Mouse (Mus musculus) E14TG2a.4 (cell line): Measurements from ENCODE around the gene Cldnd2.
A peak's percentile ranks its signal among the peaks of the same experiment; 100 is the strongest.

ENCODE experiments used
- H3K27me3 ChIP-seq: 2 replicates; pipeline ENCODE4 v1.6.1; 2014; ENCODE audit warnings: low read length, control low read depth; ENCODE audit not compliant: insufficient read depth
- H3K36me3 ChIP-seq: 2 replicates; pipeline ENCODE4 v1.6.1; 2014; ENCODE audit warnings: low read length, control low read depth; ENCODE audit not compliant: insufficient read depth
- H3K4me1 ChIP-seq: replicated peaks from 2 replicates; pipeline ENCODE4 v1.6.1; 2014; ENCODE audit warnings: low read depth, low read length, control low read depth
- H3K4me3 ChIP-seq: replicated peaks from 2 replicates; pipeline ENCODE4 v1.5.1; 2014; ENCODE audit warnings: mild to moderate bottlenecking, low read length
- H3K9me3 ChIP-seq: 2 replicates; pipeline ENCODE4 v1.6.1; 2014; ENCODE audit warnings: low read length, control low read depth
- CTCF ChIP-seq: conservative IDR thresholded peaks from 2 replicates; pipeline ENCODE4 v1.5.1; 2014; ENCODE audit warnings: low read length
- NANOG ChIP-seq: IDR thresholded peaks from 2 replicates; pipeline ENCODE4 v1.6.1; 2014; ENCODE audit warnings: borderline replicate concordance, low read length, mixed read lengths
- POU5F1 ChIP-seq: IDR thresholded peaks from 2 replicates; pipeline ENCODE4 v1.6.1; 2014; ENCODE audit warnings: low read length, borderline replicate concordance

Cldnd2 gene

DNA sequence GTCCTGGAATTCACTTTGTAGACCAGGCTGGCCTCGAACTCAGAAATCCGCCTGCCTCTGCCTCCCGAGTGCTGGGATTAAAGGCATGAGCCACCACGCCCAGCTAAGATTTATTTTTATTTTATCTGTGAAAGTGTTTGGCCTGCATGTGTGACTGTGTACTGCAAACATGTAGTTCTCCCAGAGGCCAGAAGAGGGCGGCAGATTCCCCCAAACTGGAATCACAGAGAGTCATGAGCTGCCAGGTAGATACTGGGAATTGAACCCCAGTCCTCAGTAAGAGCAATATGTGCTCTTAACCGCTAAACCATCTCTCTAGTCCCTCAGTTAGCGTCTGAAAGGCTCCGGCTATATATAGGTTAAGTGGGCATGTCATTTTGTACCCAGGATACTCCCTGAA is 29.8 kb downstream of the Cldnd2 start:
- Histone ChIP-seq H3K36me3 (peaks cover 5% of the 10 kb centered on the region; the same call in 1 of the 2 replicates), H3K9me3 (no peaks in the 10 kb centered on the region), H3K4me1 (peaks cover 10% of the 10 kb centered on the region), H3K27me3 (peaks cover 24% of the 10 kb centered on the region), H3K4me3 (no peak overlapping the region)
- no peak for TF ChIP-seq NANOG
- no peak for TF ChIP-seq POU5F1
- TF ChIP-seq CTCF, result peak; percentile 88

DNA sequence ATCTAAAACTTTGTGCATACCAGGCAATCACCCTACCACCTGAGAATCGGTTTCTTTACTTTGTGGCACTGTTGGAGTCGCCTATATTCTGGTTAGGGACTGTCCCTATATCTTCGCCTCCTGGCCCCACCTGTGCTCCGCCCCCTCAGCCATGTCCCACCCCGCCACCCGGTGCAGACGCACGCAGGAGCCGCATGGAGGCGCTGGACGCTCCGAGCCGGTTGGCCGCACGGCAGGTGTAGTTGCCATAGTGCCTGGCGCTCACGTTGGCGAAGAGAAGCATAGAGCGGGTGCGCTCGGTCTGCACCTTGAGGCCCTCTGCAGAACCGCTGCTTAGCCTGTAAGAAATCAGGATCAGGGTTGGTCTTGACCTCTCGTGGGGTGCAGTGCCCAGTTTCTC is 35.1 kb downstream of the Cldnd2 start:
- Histone ChIP-seq H3K36me3 (peaks cover 5% of the 10 kb centered on the region; the same call in 1 of the 2 replicates), H3K4me3 (peak overlapping the region; percentile 67), H3K4me1 (peaks cover 23% of the 10 kb centered on the region), H3K9me3 (no peaks in the 10 kb centered on the region), H3K27me3 (peaks cover 62% of the 10 kb centered on the region)
- no peak for TF ChIP-seq POU5F1
- no peak for TF ChIP-seq CTCF
- TF ChIP-seq NANOG, result no peak

DNA sequence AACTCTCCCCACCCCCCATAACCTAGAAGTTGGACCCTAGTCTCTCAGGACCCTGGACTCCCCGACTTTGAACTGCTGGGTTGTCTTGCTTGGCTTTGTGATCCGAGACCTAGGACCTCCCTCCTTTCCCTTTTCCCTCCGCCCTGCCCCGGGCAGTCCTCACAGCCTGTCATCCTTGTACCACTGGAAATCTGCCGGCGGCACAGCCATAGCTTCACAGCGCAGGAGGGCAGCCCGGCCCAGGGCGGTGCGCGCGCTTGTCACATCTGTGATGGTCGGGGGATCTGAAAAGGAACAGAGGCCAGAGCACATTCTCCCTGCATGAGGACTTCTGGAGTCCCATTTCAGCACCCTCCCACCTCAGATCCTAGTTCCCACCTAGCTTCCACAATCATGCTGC is 35.8 kb downstream of the Cldnd2 start:
- Histone ChIP-seq H3K4me1 (peaks cover 23% of the 10 kb centered on the region), H3K9me3 (no peaks in the 10 kb centered on the region), H3K27me3 (peaks cover 62% of the 10 kb centered on the region), H3K36me3 (peaks cover 3% of the 10 kb centered on the region; the same call in 1 of the 2 replicates), H3K4me3 (peak overlapping the region; percentile 67)
- TF ChIP-seq CTCF (no peak), NANOG (no peak), POU5F1 (no peak)

DNA sequence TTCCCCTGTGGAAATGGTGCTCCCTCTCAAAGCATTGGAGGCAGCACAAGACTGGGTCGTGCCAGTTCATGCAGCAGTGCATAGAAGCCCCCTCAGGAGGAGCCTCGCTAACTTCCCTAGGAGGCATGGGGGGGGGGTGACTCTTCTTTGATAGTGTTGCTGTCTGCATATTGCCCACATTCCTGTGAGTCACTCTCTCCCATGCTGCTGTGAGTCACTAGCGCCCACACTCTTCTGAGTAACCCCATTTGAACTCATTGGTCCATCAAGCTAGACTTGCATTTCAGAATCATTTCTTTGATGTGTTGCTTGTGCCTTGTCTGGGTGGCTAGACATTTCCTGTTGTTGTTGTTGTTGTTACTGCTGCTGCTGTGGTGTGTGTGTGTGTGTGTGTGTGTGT is 40.6 kb downstream of the Cldnd2 start:
- H3K9me3 ChIP-seq, result no peaks in the 10 kb centered on the region
- no peak for TF ChIP-seq CTCF
- no peak for TF ChIP-seq NANOG
- no peak for TF ChIP-seq POU5F1
- H3K4me1 ChIP-seq, result peaks cover 19% of the 10 kb centered on the region
- H3K27me3 ChIP-seq, result peaks cover 56% of the 10 kb centered on the region
- no peaks in the 10 kb centered on the region for H3K36me3 ChIP-seq
- no peak overlapping the region for H3K4me3 ChIP-seq

DNA sequence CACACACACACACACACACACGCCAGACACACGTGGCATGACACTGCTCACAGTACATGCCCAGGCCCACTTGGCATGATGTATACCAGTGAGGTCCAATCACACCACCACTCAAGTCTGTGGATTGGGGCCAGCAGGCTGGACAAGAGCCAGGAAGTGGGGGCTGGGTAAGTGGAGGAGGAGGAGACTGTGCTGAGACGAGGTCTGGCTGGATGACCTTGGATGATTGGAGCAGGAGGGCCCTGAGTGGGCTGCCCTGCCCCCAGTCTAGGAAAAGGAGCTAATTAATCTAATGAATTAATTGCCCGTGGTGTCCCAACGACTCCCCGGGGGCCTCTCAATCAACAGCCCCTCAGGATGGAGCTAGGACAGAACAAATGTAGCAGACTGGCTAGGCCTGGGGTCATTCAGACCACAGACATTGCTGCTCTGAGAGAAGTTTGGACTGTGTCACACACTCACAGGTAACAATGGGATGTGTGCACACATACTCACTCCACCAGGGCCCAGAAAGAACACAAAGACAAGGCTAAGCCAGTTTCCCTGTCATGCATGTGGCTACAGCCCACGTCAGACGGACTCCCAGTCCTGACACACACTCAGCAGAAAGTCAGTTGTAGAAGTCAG is 41.6 kb downstream of the Cldnd2 start:
- Histone ChIP-seq H3K9me3 (no peaks in the 10 kb centered on the region), H3K36me3 (no peaks in the 10 kb centered on the region), H3K4me3 (no peak overlapping the region), H3K27me3 (peaks cover 55% of the 10 kb centered on the region), H3K4me1 (peaks cover 9% of the 10 kb centered on the region)
- TF ChIP-seq CTCF, result no peak

DNA sequence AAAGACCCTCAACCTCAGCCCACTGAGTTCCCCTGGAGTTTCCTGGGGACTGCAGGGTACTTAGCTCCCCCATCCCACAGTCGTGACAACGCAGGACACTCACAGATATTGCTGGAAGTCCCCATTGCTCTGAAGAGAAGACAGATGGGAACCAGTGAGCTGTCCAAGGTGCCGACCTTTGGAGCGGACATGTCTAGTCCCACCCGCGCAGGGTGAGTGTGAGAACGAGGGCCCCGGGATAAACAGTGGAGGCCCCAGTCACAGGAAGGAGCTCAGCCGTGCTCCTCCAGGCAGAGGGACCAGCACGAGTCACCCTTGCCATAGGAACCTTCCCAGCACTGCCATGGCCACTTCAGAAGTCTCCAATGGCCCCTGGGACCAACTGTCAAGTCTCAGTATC is 42.7 kb downstream of the Cldnd2 start:
- Histone ChIP-seq H3K9me3 (no peaks in the 10 kb centered on the region), H3K4me1 (peaks cover 8% of the 10 kb centered on the region), H3K4me3 (no peak overlapping the region), H3K27me3 (peaks cover 53% of the 10 kb centered on the region), H3K36me3 (no peaks in the 10 kb centered on the region)
- TF ChIP-seq NANOG, result no peak

DNA sequence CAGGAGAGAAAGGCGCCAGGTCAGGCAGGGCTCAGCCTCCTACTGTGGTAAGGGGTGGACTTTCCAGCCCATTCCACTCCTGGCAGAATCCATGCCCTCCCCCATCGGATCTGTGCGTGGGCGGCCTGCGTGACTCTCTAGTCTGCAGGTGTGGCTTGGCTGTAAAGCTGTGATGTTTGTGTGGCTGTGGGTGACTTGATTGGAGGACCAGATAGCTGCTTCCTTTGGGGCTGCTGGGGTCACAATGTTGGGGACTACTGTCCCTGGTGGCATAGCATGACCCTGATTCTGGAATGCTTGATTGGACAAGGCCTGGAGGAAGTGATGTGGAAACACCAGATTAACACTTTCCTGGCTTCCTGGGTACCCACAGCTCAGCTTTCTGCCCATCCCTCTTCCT is 48.1 kb downstream of the Cldnd2 start:
- Histone ChIP-seq H3K36me3 (no peaks in the 10 kb centered on the region), H3K27me3 (peaks cover 78% of the 10 kb centered on the region), H3K4me1 (peaks cover 24% of the 10 kb centered on the region), H3K9me3 (no peaks in the 10 kb centered on the region), H3K4me3 (no peak overlapping the region)
- TF ChIP-seq CTCF (no peak), NANOG (no peak), POU5F1 (no peak)

DNA sequence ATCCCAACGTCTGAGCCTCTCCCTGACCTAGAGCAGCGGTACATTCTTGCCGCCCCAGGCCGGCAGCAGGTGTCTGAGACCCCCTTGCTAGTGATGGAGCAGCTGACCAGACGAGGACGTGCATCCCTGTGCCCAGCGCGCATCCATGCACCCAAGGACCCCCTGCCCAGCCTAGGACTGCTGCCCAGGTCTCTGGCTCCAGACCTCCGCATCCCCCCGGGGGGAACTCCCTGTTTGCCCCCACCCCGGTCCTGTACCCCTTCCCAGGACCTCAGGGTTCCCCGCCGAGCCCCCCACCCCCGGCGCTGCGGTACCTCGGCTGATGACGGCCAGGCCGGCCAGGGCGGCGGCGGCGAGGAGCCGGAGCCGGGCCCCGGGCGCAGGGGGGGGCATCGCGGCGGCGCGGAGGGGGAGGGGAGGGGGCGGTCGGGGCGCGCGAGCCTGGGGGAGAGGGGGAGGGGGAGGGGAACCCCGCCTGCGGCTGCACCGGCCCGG is 49.1 kb downstream of the Cldnd2 start, which contains the start of gene Iglon5:
TSS of gene Iglon5 (minus strand) at position 445 of the 495 bp plus-strand sequence.
- H3K9me3 ChIP-seq, result no peaks in the 10 kb centered on the region
- H3K36me3 ChIP-seq, result no peaks in the 10 kb centered on the region
- no peak for TF ChIP-seq POU5F1
- TF ChIP-seq CTCF, result no peak
- TF ChIP-seq NANOG, result no peak
- peak within 1 kb of the TSS; percentile 72 for H3K4me3 ChIP-seq
- H3K27me3 ChIP-seq, result peaks cover 84% of the 10 kb centered on the region
- H3K4me1 ChIP-seq, result peaks cover 24% of the 10 kb centered on the region

DNA sequence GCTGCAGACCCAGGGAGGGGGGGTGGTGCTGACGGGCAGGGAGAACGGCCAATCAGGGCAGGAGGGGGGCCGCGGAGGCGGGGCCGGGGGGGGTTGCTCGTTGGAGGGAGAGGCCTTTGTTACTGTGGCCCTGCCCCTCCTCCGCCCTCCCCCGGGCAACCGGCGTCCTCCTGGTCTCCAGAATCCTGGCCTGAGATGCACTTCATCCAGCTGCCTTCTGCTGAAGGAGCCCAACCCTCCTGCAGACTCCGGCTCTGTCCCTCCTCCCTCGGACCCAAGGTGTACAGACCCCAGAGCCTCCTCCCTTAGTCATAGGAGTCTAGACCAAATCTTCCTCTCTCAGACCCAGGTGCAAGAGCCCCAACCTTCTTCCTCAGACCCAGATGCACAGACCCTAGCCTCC is 49.6 kb downstream of the Cldnd2 start:
- peak overlapping the region; percentile 72 for H3K4me3 ChIP-seq
- H3K36me3 ChIP-seq, result no peaks in the 10 kb centered on the region
- no peak for TF ChIP-seq NANOG
- TF ChIP-seq CTCF, result no peak
- no peak for TF ChIP-seq POU5F1
- H3K27me3 ChIP-seq, result peaks cover 83% of the 10 kb centered on the region
- H3K9me3 ChIP-seq, result no peaks in the 10 kb centered on the region
- H3K4me1 ChIP-seq, result peaks cover 24% of the 10 kb centered on the region
